Mouse (Mus musculus): ENCODE results near the gene Lama2.

Lama2 gene

DNA sequence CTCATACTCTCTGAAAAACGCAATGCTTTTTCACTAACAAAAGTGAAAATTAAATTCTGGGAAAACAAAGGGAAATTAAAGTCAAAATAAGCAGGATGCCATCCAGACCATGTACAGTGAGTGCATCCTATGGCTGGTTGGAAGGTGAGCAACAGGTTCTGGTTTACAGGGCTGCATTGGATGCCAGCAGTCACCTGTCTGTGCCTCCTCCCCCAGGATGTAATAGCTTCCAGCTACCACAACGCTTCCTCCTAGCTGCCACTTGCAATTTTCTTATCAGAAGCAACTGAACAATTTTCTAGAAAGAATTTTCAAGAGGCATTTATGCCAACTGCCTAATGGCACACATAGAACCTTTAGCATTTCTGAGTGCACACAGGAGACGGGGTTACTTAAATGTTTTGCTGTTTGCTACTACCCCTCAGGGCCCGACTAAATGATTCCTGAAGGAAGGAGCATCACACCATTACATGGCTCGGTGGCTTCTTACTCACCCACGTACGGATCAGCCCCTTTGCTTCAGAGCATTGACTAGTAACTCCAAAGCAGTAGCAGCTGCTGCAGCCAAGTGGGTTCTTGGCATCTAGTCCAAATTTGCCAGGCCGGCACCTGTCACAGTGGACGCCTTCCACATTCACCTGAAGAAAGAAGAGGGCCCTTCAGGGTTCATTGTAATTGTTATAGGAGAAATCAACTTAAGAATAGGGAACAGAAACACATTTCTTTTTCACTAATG lies 430.8 kb downstream of the Lama2 start:
- in situ Hi-C loops (cut with MboI, MseI), result no loop called here

DNA sequence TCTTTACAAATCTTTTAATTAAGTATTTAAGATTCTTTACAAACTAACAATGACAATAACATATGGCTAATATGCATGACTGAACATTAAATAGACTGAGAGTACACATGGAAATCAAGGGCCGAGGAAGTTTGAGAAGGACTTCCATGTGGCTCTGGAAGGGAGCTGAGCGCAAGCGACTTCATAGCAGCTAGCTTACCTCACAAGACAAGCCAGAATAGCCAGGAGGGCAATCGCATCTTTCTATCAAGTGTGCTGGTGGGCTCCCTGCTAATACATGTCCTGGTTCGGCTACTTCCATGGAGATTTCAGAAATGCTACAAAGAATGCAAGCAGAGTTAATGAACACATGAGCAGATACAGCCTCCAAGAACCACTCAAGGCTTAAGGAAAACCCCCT lies 435.4 kb downstream of the Lama2 start:
- in situ Hi-C loops (cut with MboI, MseI), result no loop called here

DNA sequence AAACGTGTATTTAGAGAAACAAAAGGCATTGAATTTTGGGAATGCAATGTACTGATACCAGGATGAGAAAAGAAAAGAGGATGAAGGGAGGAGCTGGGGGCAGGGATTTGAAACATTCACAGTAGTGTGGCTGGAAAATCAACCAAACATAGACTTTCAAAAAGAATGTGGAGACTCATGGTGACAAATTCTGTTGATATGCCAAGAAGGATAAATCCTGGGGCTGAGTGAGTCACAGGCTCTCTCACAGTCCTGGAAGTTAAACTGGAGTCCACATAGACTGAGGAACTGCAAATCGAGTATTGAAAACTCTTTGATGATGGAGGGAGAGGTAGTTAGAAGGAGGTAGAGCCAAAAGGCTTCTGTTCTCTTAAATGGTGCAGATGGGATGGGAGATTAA lies 445.3 kb downstream of the Lama2 start:
- in situ Hi-C loops (cut with MboI, MseI), result no loop called here

DNA sequence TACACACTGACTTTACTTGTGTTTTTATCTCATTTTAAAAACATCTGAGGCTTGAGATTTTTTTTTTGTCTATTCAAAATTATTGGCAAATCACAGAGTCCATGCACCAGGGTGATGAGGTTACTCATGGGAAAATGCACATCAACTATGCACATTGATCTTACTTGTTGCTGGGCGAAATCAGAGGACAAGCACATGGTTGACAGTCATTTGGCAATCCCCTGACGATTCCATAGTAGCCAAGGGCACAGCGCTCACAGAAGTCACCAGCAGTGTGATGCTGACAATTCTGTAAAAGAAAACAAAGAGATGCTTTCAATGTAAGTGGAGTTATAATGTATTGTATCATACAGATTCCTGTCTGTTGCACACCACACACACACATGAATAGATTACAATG lies 454.8 kb downstream of the Lama2 start:
- in situ Hi-C loops (cut with MboI, MseI), result no loop called here

DNA sequence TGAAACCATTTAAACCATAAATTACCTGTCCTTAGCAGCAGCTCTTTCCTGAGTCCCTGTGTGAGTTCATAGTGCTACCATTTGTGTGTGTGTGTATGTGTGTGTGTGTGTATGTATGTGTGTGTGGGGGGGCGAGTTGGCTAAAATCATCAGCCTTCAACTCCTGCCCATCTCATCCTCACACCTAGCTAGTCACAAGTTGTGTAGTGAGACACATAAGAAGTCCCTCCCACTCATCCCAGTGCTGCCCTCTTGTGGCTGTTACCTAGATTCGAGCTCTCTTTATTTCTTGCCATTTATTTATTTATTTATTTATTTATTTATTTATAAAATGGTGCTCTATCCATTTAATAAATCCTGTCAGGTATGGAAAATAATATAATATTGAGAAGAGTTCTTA lies 457.2 kb downstream of the Lama2 start:
- in situ Hi-C loops (cut with MboI, MseI), result no loop called here

DNA sequence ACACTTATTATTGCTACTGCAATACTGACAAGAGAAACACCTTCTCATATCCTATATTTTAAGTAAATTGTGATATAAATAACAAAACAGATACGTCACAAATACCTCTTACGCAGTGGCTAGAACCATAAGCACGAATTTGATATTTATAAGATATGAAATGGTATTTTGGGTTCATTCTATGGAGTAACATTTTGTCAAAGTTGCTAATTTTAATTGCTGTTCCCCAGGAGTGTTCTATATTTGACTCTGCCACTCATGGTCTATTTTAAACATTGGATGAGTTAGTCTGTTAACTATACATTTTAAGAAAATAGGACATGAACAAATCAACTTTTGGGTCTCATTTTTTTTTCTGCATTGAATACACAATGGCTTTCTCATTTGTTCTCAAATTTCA lies 469.3 kb downstream of the Lama2 start:
- in situ Hi-C loops (cut with MboI, MseI), result no loop called here

DNA sequence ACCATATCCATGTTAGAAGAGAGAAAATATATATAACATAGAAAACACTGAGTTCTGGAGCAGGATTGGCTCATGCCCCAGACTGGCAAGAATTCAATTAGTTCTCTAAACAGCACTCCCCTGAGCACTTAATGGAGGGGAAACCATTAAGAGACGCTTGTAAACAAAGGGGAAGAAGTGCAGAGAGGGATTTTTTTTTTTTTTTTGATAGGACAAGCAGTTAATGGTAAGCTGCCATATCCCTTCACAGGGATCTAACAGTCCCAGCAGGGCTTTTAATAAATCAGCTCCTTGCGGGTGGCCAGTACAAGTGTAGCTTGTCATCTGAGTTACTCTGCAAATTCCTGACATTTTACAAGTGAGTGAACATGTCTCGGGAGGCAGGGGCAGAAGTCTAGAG lies 479.1 kb downstream of the Lama2 start:
- in situ Hi-C loops (cut with MboI, MseI), result loop anchor here (5.0 to 10.0 kb wide), 2 partner anchors 107 to 1814 kb away; no protein-coding TSS in a partner anchor

DNA sequence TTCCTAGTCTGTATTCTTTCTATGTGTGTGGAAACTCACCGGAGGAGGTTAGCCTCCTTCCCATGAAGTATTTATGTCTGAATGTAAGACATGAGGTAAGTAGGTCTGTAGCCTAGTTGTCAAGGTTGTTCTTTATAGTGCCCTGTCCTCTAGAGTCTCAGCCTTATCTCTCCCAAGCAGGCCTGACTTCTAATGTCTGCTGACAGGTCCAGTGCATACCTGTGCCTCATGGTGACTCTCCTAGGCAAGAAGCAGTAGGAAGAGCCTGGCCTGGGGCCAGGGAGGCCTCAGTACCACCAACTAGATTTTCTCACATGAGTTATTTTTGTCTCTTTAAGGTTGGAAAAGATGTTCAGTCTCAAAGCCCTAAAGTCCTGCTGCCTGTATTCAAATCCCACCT lies 483.8 kb downstream of the Lama2 start:
- in situ Hi-C loops (cut with MboI, MseI), result no loop called here

DNA sequence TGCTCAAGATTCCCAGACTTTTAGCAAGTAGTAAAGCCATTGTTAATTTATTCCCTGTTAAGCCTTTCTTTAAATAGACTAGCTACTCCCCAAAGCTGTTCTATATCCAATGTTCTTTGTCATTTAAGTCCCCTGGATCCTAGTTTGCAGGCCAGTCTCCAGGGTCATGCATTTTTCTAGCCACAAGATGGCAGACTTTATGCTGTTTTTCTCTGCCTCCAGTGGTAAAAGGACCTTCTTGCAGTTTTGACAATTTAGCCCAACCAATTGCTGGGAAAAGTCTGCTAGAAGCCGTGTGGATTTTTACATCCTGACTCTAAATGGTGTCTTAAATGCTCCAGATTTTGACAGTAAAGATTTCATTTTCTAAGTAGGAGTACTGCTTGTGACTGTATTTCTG lies 486.4 kb downstream of the Lama2 start:
- in situ Hi-C loops (cut with MboI, MseI), result no loop called here

DNA sequence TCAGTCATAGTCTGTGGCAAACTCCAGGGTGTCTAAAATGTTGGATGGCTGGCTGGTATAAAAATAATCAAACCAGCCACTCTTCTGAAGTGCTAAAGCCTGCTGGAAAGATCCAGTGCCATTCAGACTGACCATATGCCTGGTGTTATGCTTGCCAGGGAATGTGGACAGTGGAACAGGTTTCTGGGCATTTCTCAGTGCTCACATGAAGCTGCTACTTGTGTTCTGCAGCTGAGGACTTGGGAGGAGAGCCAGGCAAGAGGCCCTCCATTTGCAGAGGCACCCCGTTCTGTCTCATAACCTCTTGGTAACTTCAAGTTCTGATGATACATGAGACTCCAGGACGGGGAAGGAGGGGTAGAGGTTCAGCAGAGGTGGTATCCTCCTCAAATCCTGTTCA lies 492.1 kb downstream of the Lama2 start:
- in situ Hi-C loops (cut with MboI, MseI), result no loop called here

DNA sequence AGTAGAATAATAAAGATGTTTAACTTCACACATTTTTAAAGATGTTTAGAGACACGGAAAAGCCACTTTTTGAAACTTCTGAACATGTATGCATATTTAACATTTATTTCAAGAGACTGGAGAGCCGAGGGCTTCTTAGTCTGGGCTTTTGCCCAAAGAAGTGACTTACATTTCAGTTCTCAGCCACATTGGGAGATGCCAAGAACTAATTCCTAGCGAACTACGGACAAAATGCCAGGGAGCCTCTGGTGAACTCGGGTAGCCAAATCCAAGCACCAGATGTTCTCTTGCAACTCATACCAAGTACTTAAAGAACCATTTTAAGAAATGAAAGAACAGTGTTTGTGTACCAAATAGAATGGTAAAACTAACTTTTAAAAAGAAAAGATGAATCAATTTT lies 495.8 kb downstream of the Lama2 start:
- in situ Hi-C loops (cut with MboI, MseI), result no loop called here

DNA sequence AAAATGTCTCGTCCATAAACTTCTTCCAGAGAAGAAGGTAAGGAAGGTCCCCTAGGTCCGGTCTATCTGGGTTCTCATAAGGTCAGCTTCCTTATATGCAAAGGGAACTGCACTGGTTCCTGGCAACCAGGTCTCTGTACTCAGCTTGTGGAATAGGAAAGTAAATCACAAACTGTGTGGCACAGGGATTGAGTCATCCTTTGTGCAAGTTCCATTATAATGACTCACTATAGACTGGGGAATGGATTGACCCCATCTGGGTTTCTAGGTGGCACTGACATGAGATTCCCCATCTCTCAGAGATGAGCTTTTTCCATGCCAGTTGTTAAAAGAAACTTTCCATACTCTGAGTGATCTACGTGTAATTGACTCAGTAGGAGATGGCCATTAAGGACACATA lies 501.7 kb downstream of the Lama2 start:
- in situ Hi-C loops (cut with MboI, MseI), result no loop called here

DNA sequence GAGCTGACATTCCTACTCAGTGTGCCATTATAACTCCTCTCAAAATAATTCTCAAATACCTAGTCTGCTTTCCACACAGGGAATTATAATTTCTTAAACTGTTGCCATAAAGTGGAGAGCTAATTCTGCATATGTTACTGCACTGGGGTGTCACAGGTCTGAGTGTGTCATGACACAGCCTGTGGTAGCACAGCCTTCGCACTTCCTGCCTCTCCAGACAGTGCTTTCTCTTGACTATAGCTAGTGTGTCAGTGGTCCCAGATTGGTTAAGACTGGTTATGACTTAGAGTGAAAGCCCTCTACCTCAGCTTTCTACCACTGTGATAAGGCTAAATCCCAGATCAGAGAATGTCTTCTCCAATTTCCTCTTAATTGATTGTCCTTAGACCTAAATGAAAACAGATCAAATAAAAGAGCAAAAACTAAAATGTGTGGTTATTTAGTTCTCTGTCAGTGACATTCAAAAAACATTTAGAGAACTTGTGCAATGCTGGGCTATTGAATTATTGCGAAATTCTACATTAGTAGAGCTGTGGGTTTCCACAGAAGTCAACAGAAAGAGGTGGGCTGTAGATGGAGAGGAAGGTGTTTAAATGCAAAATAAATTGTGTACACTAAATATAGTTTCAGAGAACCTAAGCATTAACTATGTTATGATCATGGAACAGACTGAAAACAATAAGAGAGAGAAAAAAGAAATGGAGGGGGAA lies 502.5 kb downstream of the Lama2 start:
- in situ Hi-C loops (cut with MboI, MseI), result no loop called here

DNA sequence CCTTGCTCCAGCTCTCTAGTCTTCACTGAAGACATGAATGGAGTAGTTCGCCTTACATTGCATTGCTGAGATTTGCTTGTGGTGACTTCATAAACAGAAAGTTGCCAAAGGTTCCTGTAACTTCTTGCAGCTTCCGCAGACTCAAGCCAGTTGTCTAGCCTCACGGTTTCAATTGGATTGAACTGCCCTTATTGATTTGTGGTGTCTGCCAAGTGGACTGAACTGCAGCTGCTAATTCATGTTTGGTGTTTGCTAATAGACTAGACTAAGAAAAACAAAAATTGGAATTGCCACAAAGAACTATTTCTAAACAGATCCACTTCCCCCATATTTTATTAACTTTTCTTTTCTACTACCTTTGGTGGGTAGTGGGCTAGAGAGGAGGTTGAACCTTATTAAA lies 505.4 kb downstream of the Lama2 start:
- in situ Hi-C loops (cut with MboI, MseI), result no loop called here

DNA sequence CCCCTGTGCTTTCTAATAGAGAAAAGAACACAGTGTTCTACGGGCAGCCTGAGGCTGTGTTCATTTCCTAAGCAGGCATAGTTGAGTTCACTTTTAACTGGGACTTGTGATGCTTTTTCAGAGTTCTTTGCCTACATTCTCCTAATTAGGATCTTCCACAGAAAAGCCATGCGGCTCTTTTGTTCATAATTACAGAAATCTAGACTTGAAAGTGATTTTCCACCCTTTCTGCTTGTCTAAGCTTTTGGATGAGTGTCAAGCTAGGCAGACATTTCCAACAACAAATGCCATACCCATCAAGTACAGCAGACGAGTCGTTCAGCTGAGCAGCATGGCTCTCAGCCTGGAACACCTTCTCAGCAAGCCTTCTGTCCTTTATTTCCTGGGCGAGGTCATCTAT lies 515.7 kb downstream of the Lama2 start:
- in situ Hi-C loops (cut with MboI, MseI), result no loop called here

DNA sequence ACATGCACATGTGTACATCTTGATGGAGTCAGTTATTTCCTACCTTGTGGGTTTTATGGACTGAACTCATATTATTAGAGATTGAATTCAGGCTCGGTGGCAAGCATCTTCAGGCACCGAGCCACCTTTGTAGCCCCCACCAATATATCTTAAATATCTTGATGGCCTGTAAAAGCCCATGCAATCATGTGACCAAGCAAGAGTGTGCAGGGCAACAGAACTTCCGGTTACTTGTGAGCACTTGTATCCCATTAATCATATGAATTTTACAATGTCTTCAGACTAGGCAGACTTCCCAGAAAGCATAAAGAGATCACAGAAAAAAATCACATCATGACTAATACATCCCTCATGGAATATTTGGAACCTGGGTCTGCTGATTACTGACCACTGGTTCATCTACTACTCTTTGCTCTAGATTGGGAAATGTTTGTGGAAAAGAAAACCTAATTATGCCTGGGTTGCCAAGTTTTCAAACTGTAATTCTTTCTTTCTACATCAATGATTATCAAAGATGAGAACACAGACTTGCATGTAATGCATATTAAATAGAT lies 517.7 kb downstream of the Lama2 start:
- in situ Hi-C loops (cut with MboI, MseI), result no loop called here

DNA sequence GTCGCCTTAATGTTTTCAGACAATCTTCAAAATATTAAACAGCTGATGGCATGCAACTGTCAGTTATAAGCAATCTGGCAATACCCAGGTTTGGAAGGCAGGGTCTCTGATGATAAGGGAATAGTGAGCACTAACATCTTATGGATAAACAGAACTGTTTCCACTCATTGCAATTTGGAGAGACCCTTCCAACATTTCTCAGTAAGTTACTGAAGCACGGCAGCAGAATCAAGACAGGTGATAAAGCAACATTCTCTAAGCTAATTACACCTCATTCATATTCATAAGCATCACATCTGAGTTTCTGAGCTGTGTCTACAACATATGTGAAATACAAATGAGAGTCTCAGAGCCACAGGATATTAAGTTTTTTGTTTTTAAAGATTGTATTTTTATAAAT lies 542.4 kb downstream of the Lama2 start:
- in situ Hi-C loops (cut with MboI, MseI), result no loop called here

DNA sequence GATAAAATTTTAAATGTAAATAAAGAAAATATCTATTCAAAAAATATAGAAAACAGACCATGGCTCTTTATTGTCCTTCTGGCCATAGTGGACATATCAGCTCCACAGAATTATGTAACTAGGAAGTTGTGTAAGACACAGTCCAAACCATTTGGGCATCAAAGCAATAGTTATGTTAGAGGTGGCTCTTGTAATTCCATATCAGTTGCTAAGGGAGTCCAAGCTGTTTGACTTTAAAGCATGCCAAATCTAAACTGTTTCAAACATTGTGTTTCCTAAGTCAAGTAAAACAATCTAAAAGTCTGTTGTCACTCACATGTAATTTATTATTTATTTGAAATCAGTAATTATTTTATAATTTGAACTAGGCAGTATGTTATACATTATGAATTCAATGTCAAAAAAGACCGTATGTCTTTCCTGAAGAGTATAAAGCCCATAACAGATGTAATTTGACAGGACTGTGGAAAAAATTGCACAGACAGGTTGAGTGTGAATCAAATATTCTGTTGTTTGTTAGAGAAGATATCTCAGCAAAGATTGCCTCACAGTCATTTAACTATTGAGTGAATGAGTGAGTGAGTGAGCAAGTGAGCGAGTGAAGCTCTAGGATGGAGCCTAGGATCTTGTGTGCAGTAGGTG lies 550.6 kb downstream of the Lama2 start:
- in situ Hi-C loops (cut with MboI, MseI), result no loop called here

DNA sequence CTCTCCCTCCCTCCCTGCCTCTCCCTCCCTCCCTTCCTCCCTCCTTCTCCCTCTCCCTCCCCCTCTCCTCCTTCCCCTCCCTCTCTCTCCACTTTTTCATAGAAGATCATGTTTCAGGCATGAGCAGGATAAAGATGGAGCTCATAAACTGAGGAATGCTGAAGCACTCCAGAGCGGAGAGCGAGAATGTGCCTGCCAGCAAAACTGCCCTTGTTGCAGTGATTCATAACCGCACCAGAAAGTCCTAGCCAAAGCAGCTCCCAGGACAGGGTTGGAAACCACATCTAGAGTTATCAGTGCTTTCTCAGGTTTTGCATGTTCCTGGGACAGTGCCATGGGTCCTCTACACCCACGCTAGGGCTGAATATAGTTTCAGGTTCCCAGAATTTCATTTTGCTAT lies 555.9 kb downstream of the Lama2 start:
- in situ Hi-C loops (cut with MboI, MseI), result no loop called here

DNA sequence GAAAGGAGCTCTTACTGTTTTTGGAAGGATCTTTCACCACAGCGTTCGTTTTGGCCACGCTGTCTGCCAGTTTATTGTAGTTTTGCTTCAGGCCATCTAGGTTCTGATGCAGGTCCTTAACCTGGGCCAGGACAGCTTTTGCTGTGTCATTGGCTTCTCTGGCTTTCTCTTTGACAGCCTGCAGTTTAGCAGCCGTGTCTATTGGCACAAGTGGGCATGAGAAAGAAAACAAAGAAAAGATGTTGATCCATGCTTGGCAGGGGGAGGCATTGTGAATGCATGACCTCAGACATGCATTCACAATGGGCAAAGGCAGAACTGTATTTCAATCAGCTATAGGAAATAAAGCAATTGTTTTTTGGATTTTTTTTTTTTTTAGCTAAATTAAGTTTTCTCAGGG lies 565.1 kb downstream of the Lama2 start:
- in situ Hi-C loops (cut with MboI, MseI), result no loop called here

DNA sequence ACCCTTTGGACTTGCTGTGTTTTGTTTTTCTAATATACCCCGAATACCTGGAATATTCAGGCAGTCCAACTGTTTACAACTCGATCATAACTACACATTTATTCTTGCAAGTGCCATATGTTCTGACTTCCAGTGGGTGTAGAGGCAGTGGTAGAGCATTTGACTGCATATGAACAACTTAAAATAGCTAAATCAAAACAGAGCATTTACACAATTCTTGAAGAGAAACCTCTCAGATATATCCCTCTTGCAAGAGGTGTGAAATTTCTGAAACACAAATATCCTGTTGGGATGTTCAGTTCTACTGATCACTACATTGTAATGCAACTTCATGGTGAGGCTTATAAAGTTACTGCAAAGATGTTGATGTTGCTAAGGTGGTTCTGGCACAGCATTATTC lies 572.4 kb downstream of the Lama2 start:
- in situ Hi-C loops (cut with MboI, MseI), result no loop called here

DNA sequence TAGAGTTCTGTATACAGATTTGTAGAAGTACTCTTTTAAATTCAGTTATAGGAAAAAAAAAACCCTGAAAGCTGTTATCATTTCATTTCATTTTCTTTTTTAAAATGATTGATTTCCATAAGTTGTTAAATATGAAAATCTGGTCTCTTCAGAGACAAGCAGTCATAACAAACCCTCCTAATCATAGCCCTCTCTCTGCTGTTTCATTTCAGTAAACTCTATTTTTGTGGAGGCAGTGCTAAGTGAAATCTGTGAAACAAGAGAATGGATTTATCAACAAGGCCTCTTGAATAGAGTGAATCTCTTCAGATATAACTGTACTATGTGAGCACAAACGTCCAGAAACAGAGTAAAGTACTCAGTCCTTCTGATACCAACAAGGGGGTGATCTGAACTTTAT lies 577.7 kb downstream of the Lama2 start:
- in situ Hi-C loops (cut with MboI, MseI), result no loop called here

DNA sequence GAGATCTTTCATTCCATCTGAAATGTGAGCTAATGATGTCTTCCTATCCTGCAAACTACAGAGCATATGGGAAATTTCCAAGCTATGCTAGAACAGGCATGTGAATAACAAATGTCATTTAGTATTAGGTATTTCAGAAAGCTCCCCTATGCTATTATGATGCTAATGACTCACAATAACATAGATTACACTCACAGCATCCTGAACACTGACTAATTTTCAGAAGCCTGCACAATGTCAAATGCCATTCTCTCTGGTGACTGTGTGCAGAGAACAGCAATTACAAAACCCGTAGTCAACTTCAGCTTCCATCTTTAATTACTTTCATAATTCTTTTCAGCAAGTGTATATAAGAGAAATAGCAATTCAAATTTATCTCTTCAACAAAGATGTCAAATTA lies 596.9 kb downstream of the Lama2 start:
- in situ Hi-C loops (cut with MboI, MseI), result no loop called here
